Mouse (Mus musculus) midbrain, embryonic 16.5 days (tissue): ENCODE results near the gene Dennd1a. TPM values are rescaled to one million over a fixed set of nuclear protein-coding genes. Genes with fewer than 3 reads are reported as not detected.

Experiments
- ATAC-seq: fragments of 200-750 bp; cut with Nextera tagmentation; 2 replicates; pipeline ENCODE4 v1.8.0; 2017; ENCODE audit warnings: moderate TSS enrichment
- H3K27ac ChIP-seq: fragments of 300-500 bp; sonication (generic); 2 replicates; pipeline ENCODE4 v1.5.1; 2014; ENCODE audit warnings: mild to moderate bottlenecking, low read length, mixed read lengths
- H3K27me3 ChIP-seq: fragments of 300-500 bp; sonication (generic); 2 replicates; pipeline ENCODE4 v1.6.1; 2014; ENCODE audit warnings: low read depth, low read length, mixed read lengths; ENCODE audit not compliant: control insufficient read depth, insufficient read depth
- H3K36me3 ChIP-seq: fragments of 300-500 bp; sonication (generic); 2 replicates; pipeline ENCODE4 v1.6.1; 2014; ENCODE audit warnings: mild to moderate bottlenecking, low read length, moderate library complexity, mixed read lengths; ENCODE audit not compliant: control insufficient read depth, insufficient read depth
- H3K4me1 ChIP-seq: fragments of 300-500 bp; sonication (generic); 2 replicates; pipeline ENCODE4 v1.6.1; 2014; ENCODE audit warnings: mild to moderate bottlenecking, low read length, mixed read lengths; ENCODE audit not compliant: control insufficient read depth, insufficient read depth
- H3K4me2 ChIP-seq: fragments of 300-500 bp; sonication (generic); 2 replicates; pipeline ENCODE4 v1.6.1; 2014; ENCODE audit warnings: mild to moderate bottlenecking, low read length, mixed read lengths
- H3K4me3 ChIP-seq: fragments of 300-500 bp; sonication (generic); 2 replicates; pipeline ENCODE4 v1.5.1; 2014; ENCODE audit warnings: low read depth, mild to moderate bottlenecking, low read length, moderate library complexity, mixed read lengths
- H3K9ac ChIP-seq: fragments of 300-500 bp; sonication (generic); 2 replicates; pipeline ENCODE4 v1.6.1; 2014; ENCODE audit warnings: low read depth, low read length, mixed read lengths
- H3K9me3 ChIP-seq: fragments of 300-500 bp; sonication (generic); replicated peaks from 2 replicates; pipeline ENCODE4 v1.6.1; 2014; ENCODE audit warnings: mild to moderate bottlenecking, low read length, mixed read lengths; ENCODE audit not compliant: control insufficient read depth, poor library complexity, severe bottlenecking
- WGBS: fragments of 180-500 bp; shearing (Covaris S2); extraction: QIAGEN DNeasy Blood & Tissue Kit; methylation state at CpG from one replicate; pipeline ENCODE4 v1.1.7; 2014; 5-methylcytosine and 5-hydroxymethylcytosine counted together
- polyA plus RNA-seq: library from polyadenylated mRNA; unstranded; fragments of >200 nt; fragmentation: Nextera tagmentation; extraction: Ambion mirVana; gene quantifications from 2 replicates; pipeline ENCODE4 v1.2.1, GENCODE M21; 2015

Gene Dennd1a
- polyA plus RNA-seq, 1 experiment from 2014 or later = 21.7 TPM

DNA sequence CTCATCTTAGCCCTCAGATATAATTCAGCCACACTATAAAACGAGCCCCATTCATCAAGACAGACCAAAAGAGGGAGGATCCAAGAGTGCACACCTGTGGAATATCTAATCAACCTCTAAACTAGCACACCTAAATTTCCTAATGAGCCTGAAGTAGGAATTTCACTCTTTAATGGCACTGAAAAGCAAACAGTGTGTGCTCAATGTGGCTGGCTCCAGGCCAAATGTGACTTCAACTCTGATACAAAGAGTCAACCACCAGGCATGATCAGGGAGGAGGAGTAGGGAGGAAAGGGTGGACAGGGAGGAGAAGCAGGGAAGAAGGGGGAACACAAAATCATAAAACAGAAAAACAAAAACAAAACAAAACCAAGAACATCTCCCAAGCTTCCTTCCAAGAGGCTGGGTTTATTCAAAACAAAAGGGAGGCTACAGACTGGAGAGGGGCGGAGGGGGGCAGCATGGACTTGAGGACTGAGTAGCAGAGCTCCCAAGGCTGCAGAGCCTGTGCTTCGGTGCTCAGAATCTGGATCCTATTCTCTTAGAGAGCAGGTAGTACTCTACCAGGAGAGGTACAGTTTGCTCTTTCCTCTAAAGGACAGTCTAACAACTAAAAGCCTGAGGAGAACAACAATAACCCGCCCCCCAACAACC lies 187.9 kb downstream of the Dennd1a start:
- peaks cover 39% of the 10 kb centered on the region for H3K4me1 ChIP-seq
- H3K36me3 ChIP-seq = no peaks in the 10 kb centered on the region
- no peaks in the 10 kb centered on the region for H3K9me3 ChIP-seq
- no peak overlapping the region for H3K4me2 ChIP-seq
- H3K27me3 ChIP-seq = no peaks in the 10 kb centered on the region
- no peak overlapping the region for H3K27ac ChIP-seq
- WGBS = 54% methylated on average over 4 of the region's 4 CpGs
- H3K4me3 ChIP-seq = no peak overlapping the region
- no peak overlapping the region for H3K9ac ChIP-seq
- ATAC-seq = no peak

GRCm38 (mm10) chr2:38097469-38097868 lies 189.7 kb downstream of the Dennd1a start:
- Histone ChIP-seq H3K4me3 (no peak overlapping the region), H3K36me3 (no peaks in the 10 kb centered on the region), H3K4me1 (peaks cover 42% of the 10 kb centered on the region), H3K9ac (no peak overlapping the region), H3K4me2 (no peak overlapping the region), H3K27ac (no peak overlapping the region), H3K9me3 (no peaks in the 10 kb centered on the region), H3K27me3 (no peaks in the 10 kb centered on the region)
- no peak for ATAC-seq
- WGBS = 26% methylated on average over 3 of the region's 3 CpGs

DNA sequence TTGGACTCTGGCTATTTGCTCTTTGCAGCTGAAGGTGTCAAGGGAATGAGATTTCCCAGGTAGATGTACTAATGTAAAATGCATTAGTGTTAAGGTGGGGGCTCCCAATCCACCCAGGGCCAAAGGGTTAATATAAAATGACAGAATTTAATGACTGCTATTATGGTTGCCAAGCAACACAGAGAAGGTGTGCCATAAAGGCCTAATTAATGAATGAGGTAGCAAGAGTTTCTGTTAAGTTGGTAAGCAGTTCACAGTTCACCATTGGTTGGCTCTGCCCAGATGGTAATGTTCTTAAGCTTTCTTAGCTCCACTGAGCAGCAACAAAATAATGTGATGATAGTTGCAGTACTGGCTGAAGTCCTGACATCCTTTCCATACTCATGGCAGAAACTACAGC lies 190.9 kb downstream of the Dennd1a start:
- H3K9me3 ChIP-seq = no peaks in the 10 kb centered on the region
- no peak overlapping the region for H3K9ac ChIP-seq
- ATAC-seq = no peak
- H3K4me2 ChIP-seq = no peak overlapping the region
- no peak overlapping the region for H3K4me3 ChIP-seq
- no peak overlapping the region for H3K27ac ChIP-seq
- H3K27me3 ChIP-seq = no peaks in the 10 kb centered on the region
- no peaks in the 10 kb centered on the region for H3K36me3 ChIP-seq
- H3K4me1 ChIP-seq = peaks cover 42% of the 10 kb centered on the region

- 20% methylated on average over 2 of the region's 2 CpGs for WGBS
- Histone ChIP-seq H3K4me1 (peaks cover 35% of the 10 kb centered on the region), H3K27me3 (no peaks in the 10 kb centered on the region), H3K27ac (no peak overlapping the region), H3K9ac (0 out of 2 replicates have a peak overlapping the region, but pooled peaks have one; percentile 27), H3K36me3 (no peaks in the 10 kb centered on the region), H3K9me3 (no peaks in the 10 kb centered on the region), H3K4me3 (no peak overlapping the region), H3K4me2 (no peak overlapping the region)
- ATAC-seq = no peak
Observed at GRCm38 (mm10) chr2:38094380-38095163, 192.6 kb downstream of the Dennd1a start.

- no peak overlapping the region for H3K9ac ChIP-seq
- H3K27me3 ChIP-seq = no peaks in the 10 kb centered on the region
- ATAC-seq = no peak
- no peak overlapping the region for H3K4me3 ChIP-seq
- no peaks in the 10 kb centered on the region for H3K9me3 ChIP-seq
- peaks cover 29% of the 10 kb centered on the region for H3K4me1 ChIP-seq
- H3K27ac ChIP-seq = no peak overlapping the region
- no peaks in the 10 kb centered on the region for H3K36me3 ChIP-seq
- H3K4me2 ChIP-seq = no peak overlapping the region
Observed at GRCm38 (mm10) chr2:38093968-38094367, 193.2 kb downstream of the Dennd1a start.

- no peak overlapping the region for H3K9ac ChIP-seq
- H3K4me3 ChIP-seq = no peak overlapping the region
- H3K9me3 ChIP-seq = no peaks in the 10 kb centered on the region
- 85% methylated on average over 3 of the region's 3 CpGs for WGBS
- H3K27ac ChIP-seq = no peak overlapping the region
- peaks cover 25% of the 10 kb centered on the region for H3K4me1 ChIP-seq
- H3K36me3 ChIP-seq = no peaks in the 10 kb centered on the region
- no peak overlapping the region for H3K4me2 ChIP-seq
- no peak for ATAC-seq
- no peaks in the 10 kb centered on the region for H3K27me3 ChIP-seq
Observed at GRCm38 (mm10) chr2:38093242-38093641, 193.9 kb downstream of the Dennd1a start.

DNA sequence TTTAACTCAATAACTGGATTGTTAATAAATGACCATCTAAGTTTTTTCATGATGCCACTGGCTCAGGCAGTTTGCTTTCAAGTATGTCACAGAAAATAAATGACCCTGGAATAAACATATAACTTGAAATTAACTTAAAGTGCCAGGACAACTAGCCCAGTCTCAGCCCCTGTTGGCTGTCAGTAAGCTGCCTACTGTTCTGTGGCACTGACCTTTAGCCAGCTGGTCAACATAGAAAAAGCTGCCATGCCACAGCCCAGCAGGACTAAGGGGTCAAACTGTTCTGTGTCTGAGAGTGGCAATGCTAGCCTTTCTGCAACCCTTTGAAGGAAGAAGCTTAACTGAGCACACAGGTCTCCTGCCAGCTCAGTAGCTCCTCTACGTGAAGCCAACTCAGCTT lies 198.8 kb downstream of the Dennd1a start:
- WGBS = 74% methylated on average over 1 of the region's 1 CpGs

GRCm38 (mm10) chr2:38085058-38085457 lies 202.1 kb downstream of the Dennd1a start:
- Histone ChIP-seq H3K9ac (no peak overlapping the region), H3K36me3 (no peaks in the 10 kb centered on the region), H3K27ac (no peak overlapping the region), H3K27me3 (no peaks in the 10 kb centered on the region), H3K4me3 (no peak overlapping the region), H3K4me2 (no peak overlapping the region), H3K4me1 (no peaks in the 10 kb centered on the region), H3K9me3 (no peaks in the 10 kb centered on the region)
- ATAC-seq = no peak
- 92% methylated on average over 2 of the region's 2 CpGs for WGBS

More for the DNA sequence above, 198.8 kb downstream of the Dennd1a start:
- no peak overlapping the region for H3K4me2 ChIP-seq
- no peak overlapping the region for H3K9ac ChIP-seq
- H3K27me3 ChIP-seq = no peaks in the 10 kb centered on the region
- no peaks in the 10 kb centered on the region for H3K9me3 ChIP-seq
- no peak overlapping the region for H3K4me3 ChIP-seq
- no peak for ATAC-seq
- H3K4me1 ChIP-seq = no peaks in the 10 kb centered on the region
- H3K36me3 ChIP-seq = no peaks in the 10 kb centered on the region
- H3K27ac ChIP-seq = no peak overlapping the region

GRCm38 (mm10) chr2:38083251-38083650 lies 203.9 kb downstream of the Dennd1a start:
- Histone ChIP-seq H3K9me3 (no peaks in the 10 kb centered on the region), H3K27ac (no peak overlapping the region), H3K4me2 (no peak overlapping the region), H3K4me1 (no peaks in the 10 kb centered on the region), H3K4me3 (no peak overlapping the region), H3K27me3 (no peaks in the 10 kb centered on the region), H3K9ac (no peak overlapping the region), H3K36me3 (no peaks in the 10 kb centered on the region)
- WGBS = 84% methylated on average over 3 of the region's 3 CpGs
- ATAC-seq = no peak
